Mouse (Mus musculus): ENCODE data around the gene Bche. TPM values are rescaled to one million over a fixed set of nuclear protein-coding genes. Genes with fewer than 3 reads are reported as not detected.

The Bche gene
- polyA plus RNA-seq (2012; rRNA removed) = 0.45 and 1.2 TPM in 2 replicates

DNA sequence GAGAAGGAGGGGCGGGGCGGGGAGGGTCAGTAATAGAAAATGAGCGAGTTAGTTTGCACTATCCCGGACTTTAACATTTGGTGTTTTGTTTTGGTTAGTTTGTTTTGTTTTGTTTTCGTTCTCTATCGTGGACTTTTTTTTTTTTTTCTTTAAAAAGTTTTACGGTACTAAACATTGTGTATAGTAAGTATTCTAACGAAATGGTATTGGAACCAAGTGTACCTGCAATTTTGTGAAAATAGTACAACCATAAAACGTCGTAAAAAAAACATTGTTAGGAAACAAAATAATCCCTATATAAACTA, at the start of gene Bche:
TSS of gene Bche (minus strand) at position 6 of the 305 bp plus-strand sequence.

